Mouse (Mus musculus): Measurements from ENCODE around the gene Sys1. TPM values are rescaled to one million over a fixed set of nuclear protein-coding genes. Genes with fewer than 3 reads are reported as not detected.

The Sys1 gene
- polyA plus RNA-seq, 1 experiment from 2014 or later = 83.1 TPM

DNA sequence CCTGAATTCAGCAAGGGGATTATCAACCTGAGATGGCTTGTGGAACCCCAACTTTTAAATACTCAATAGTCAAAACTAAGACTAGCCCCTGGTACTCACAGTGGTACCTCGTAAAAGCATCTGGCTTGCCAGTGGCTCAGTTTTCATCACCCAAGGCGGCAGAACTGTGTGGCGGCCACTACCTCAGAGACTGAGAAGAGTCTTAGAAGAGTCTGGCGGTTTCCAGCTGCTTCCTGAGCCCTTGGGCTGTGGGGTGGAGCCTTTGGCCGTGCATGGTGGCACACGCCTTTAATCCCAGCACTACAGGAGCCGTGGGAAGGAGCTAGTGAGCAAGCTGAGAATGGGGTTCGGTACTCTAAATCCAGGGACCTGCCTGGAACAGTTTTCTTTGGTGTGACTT, 65.5 kb downstream of the Sys1 start:
- Histone ChIP-seq H3K4me1 (replicated peaks; ENCODE audit: insufficient read depth, low read length) (no peaks in the 10 kb centered on the region; the same call in 1 of the 2 replicates), H3K4me3 (replicated peaks; ENCODE audit: low read depth, low read length) (no peak overlapping the region), H3K9me3 (replicated peaks; ENCODE audit: low read length) (no peaks in the 10 kb centered on the region), H3K4me2 (ENCODE audit: low read length) (no peak overlapping the region), H3K36me3 (ENCODE audit: insufficient read depth, low read length) (no peaks in the 10 kb centered on the region), H3K27ac (no peak overlapping the region), H3K27me3 (ENCODE audit: insufficient read depth, low read length) (no peaks in the 10 kb centered on the region), H3K9ac (ENCODE audit: low read depth, low read length) (no peak overlapping the region)
- no peak for DNase-seq (ENCODE audit: low spot score)
- 21% methylated on average over 8 of the region's 8 CpGs for WGBS
- no peak for TF ChIP-seq CTCF (IDR thresholded peaks at IDR 0.05; ENCODE audit: low read depth)
- ATAC-seq (replicated peaks; ENCODE audit: low FRiP score, low read depth) = no peak

DNA sequence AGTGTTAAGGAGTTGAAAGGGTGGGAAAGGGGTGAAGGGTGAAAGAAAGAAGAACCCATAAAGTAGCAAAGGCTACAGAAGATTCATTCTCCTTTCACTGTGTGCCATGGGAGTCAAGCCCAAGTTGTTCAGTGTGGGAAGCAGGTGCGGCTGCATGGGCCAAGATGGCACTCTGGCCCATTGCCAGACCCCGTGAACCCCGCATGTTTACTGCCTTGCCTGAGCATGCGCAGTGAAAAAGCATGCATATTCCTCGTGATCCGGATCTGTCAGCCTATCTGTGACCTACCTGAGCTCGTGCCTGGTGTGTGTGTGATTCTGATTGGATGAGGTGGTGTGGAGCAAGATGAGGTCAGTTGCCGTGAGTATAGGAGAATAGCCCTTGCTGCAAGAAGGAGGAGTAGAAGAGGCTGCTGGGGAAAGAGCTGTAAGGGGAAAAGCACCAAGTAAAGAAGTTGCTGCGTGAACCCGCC, 66.6 kb downstream of the Sys1 start:
- no peak for TF ChIP-seq CTCF (IDR thresholded peaks at IDR 0.05; ENCODE audit: low read depth)
- 92% methylated on average over 10 of the region's 10 CpGs for WGBS
- no peak overlapping the region for H3K4me2 ChIP-seq (ENCODE audit: low read length)
- ATAC-seq (replicated peaks; ENCODE audit: low FRiP score, low read depth) (no peak), DNase-seq (ENCODE audit: low spot score) (no peak)
- no peaks in the 10 kb centered on the region for H3K36me3 ChIP-seq (ENCODE audit: insufficient read depth, low read length)
- H3K27me3 ChIP-seq (ENCODE audit: insufficient read depth, low read length) = no peaks in the 10 kb centered on the region
- H3K4me1 ChIP-seq (replicated peaks; ENCODE audit: insufficient read depth, low read length) = no peaks in the 10 kb centered on the region; the same call in 1 of the 2 replicates
- no peak overlapping the region for H3K9ac ChIP-seq (ENCODE audit: low read depth, low read length)
- H3K9me3 ChIP-seq (replicated peaks; ENCODE audit: low read length) = no peaks in the 10 kb centered on the region
- H3K27ac ChIP-seq = no peak overlapping the region
- no peak overlapping the region for H3K4me3 ChIP-seq (replicated peaks; ENCODE audit: low read depth, low read length)

DNA sequence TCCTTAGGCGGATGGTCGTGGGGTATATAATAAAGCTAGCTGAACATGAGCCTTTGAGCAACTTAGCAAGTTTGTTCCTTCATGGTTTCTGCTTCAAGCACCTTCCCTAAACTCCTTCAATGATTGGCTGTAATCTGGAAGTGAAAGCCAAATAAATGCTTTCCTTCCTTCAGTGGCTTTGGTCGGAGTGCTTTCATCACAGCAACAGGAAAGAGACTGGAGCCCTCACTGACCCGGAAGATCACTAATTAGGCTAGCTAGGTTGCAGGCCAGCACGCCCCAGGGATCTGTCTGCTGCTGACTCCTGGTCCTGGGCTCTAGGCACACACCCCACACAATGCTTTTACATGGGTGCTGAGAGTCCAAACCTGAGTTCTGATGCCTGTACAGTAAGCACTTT, 71.8 kb downstream of the Sys1 start:
- H3K9me3 ChIP-seq (replicated peaks; ENCODE audit: low read length) = no peaks in the 10 kb centered on the region
- no peak overlapping the region for H3K9ac ChIP-seq (ENCODE audit: low read depth, low read length)
- WGBS = 53% methylated on average over 5 of the region's 5 CpGs
- no peak for ATAC-seq (replicated peaks; ENCODE audit: low FRiP score, low read depth)
- DNase-seq (ENCODE audit: low spot score) = no peak
- H3K4me3 ChIP-seq (replicated peaks; ENCODE audit: low read depth, low read length) = no peak overlapping the region
- H3K4me1 ChIP-seq (replicated peaks; ENCODE audit: insufficient read depth, low read length) = no peaks in the 10 kb centered on the region
- no peak for TF ChIP-seq CTCF (IDR thresholded peaks at IDR 0.05; ENCODE audit: low read depth)
- H3K36me3 ChIP-seq (ENCODE audit: insufficient read depth, low read length) = no peaks in the 10 kb centered on the region
- no peaks in the 10 kb centered on the region for H3K27me3 ChIP-seq (ENCODE audit: insufficient read depth, low read length)
- no peak overlapping the region for H3K4me2 ChIP-seq (ENCODE audit: low read length)
- no peak overlapping the region for H3K27ac ChIP-seq

Other genes starting within 250 kb of the Sys1 start
- gene Wfdc15b, start 235.3 kb upstream of the Sys1 start, polyA plus RNA-seq (2015; fragmentation: Nextera tagmentation; extraction: Ambion mirVana) = 306 and 341 TPM in 2 replicates
- not detected in 2 replicates for gene Svs2, start 218.5 kb upstream of the Sys1 start, polyA plus RNA-seq (2015; fragmentation: Nextera tagmentation; extraction: Ambion mirVana)
- gene Svs3b, start 200.3 kb upstream of the Sys1 start, polyA plus RNA-seq (2015; fragmentation: Nextera tagmentation; extraction: Ambion mirVana) = not detected in 2 replicates
- gene Svs4, start 178.5 kb upstream of the Sys1 start, polyA plus RNA-seq (2015; fragmentation: Nextera tagmentation; extraction: Ambion mirVana) = not detected in 2 replicates
- gene Svs3a, start 167.7 kb upstream of the Sys1 start, polyA plus RNA-seq (2015; fragmentation: Nextera tagmentation; extraction: Ambion mirVana) = not detected in 2 replicates
- not detected in 2 replicates for gene Svs6, start 140.2 kb upstream of the Sys1 start, polyA plus RNA-seq (2015; fragmentation: Nextera tagmentation; extraction: Ambion mirVana)
- not detected in 2 replicates for gene Svs5, start 124.2 kb upstream of the Sys1 start, polyA plus RNA-seq (2015; fragmentation: Nextera tagmentation; extraction: Ambion mirVana)
- gene Slpi, start 67.9 kb upstream of the Sys1 start, polyA plus RNA-seq (2015; fragmentation: Nextera tagmentation; extraction: Ambion mirVana) = 4.8 and 9.6 TPM in 2 replicates
- not detected in 2 replicates for gene Rbpjl, start 53.8 kb upstream of the Sys1 start, polyA plus RNA-seq (2015; fragmentation: Nextera tagmentation; extraction: Ambion mirVana)
- 0.46 and 0.62 TPM in 2 replicates for gene Matn4, start 51.8 kb upstream of the Sys1 start, polyA plus RNA-seq (2015; fragmentation: Nextera tagmentation; extraction: Ambion mirVana)
- 183 and 227 TPM in 2 replicates for gene Sdc4, start 13.1 kb upstream of the Sys1 start, polyA plus RNA-seq (2015; fragmentation: Nextera tagmentation; extraction: Ambion mirVana)
- gene Gm20458, start 4.0 kb downstream of the Sys1 start, polyA plus RNA-seq (2015; fragmentation: Nextera tagmentation; extraction: Ambion mirVana) = 22.8 and 23.3 TPM in 2 replicates
- gene Trp53tg5, start 16.8 kb downstream of the Sys1 start, polyA plus RNA-seq (2015; fragmentation: Nextera tagmentation; extraction: Ambion mirVana) = not detected in 2 replicates
- 22.5 and 23.3 TPM in 2 replicates for gene Dbndd2, start 29.1 kb downstream of the Sys1 start, polyA plus RNA-seq (2015; fragmentation: Nextera tagmentation; extraction: Ambion mirVana)
- 76.9 and 86.3 TPM in 2 replicates for gene Pigt, start 40.6 kb downstream of the Sys1 start, polyA plus RNA-seq (2015; fragmentation: Nextera tagmentation; extraction: Ambion mirVana)
- 715 and 716 TPM in 2 replicates for gene Wfdc2, start 105.4 kb downstream of the Sys1 start, polyA plus RNA-seq (2015; fragmentation: Nextera tagmentation; extraction: Ambion mirVana)
- not detected in 2 replicates for gene Spint3, start 116.5 kb downstream of the Sys1 start, polyA plus RNA-seq (2015; fragmentation: Nextera tagmentation; extraction: Ambion mirVana)
- not detected in 2 replicates for gene Wfdc6a, start 128.5 kb downstream of the Sys1 start, polyA plus RNA-seq (2015; fragmentation: Nextera tagmentation; extraction: Ambion mirVana)
- gene Eppin, start 136.6 kb downstream of the Sys1 start, polyA plus RNA-seq (2015; fragmentation: Nextera tagmentation; extraction: Ambion mirVana) = 0.16 TPM in 1 of 2 replicates, not detected in the other
- gene Wfdc6b, start 156.6 kb downstream of the Sys1 start, polyA plus RNA-seq (2015; fragmentation: Nextera tagmentation; extraction: Ambion mirVana) = not detected in 2 replicates
- 0.05 TPM in 1 of 2 replicates, not detected in the other for gene Wfdc8, start 156.7 kb downstream of the Sys1 start, polyA plus RNA-seq (2015; fragmentation: Nextera tagmentation; extraction: Ambion mirVana)
- gene Wfdc16, start 181.8 kb downstream of the Sys1 start, polyA plus RNA-seq (2015; fragmentation: Nextera tagmentation; extraction: Ambion mirVana) = 0.17 TPM in 1 of 2 replicates, not detected in the other
- gene Wfdc10, start 199.1 kb downstream of the Sys1 start, polyA plus RNA-seq (2015; fragmentation: Nextera tagmentation; extraction: Ambion mirVana) = 0.34 and 0.38 TPM in 2 replicates
- gene Wfdc9, start 199.6 kb downstream of the Sys1 start, polyA plus RNA-seq (2015; fragmentation: Nextera tagmentation; extraction: Ambion mirVana) = not detected in 2 replicates
- gene Wfdc11, start 217.1 kb downstream of the Sys1 start, polyA plus RNA-seq (2015; fragmentation: Nextera tagmentation; extraction: Ambion mirVana) = not detected in 2 replicates
- gene Wfdc13, start 228.1 kb downstream of the Sys1 start, polyA plus RNA-seq (2015; fragmentation: Nextera tagmentation; extraction: Ambion mirVana) = 1.4 and 1.6 TPM in 2 replicates
- 0.84 and 1.4 TPM in 2 replicates for gene Spint4, start 241.5 kb downstream of the Sys1 start, polyA plus RNA-seq (2015; fragmentation: Nextera tagmentation; extraction: Ambion mirVana)